Mouse (Mus musculus) embryonic facial prominence, embryonic 13.5 days (tissue): Measurements from ENCODE around the gene Carns1. TPM values are rescaled to one million over a fixed set of nuclear protein-coding genes. Genes with fewer than 3 reads are reported as not detected.

Source experiments
- ATAC-seq: fragments of 200-750 bp; cut with Nextera tagmentation; 2 replicates; pipeline ENCODE4 v1.8.0; 2017; ENCODE audit warnings: low read depth; ENCODE audit not compliant: insufficient number of reproducible peaks, insufficient read depth, low FRiP score, low TSS enrichment
- H3K27ac ChIP-seq: fragments of 300-500 bp; sonication (generic); 2 replicates; pipeline ENCODE4 v1.5.1; 2015; ENCODE audit warnings: moderate library complexity, mild to moderate bottlenecking, inconsistent platforms
- H3K27me3 ChIP-seq: fragments of 300-500 bp; sonication (generic); 2 replicates; pipeline ENCODE4 v1.6.1; 2015; ENCODE audit warnings: mild to moderate bottlenecking, inconsistent platforms
- H3K36me3 ChIP-seq: fragments of 300-500 bp; sonication (generic); 2 replicates; pipeline ENCODE4 v1.6.1; 2015; ENCODE audit warnings: mild to moderate bottlenecking, inconsistent platforms
- H3K4me1 ChIP-seq: fragments of 300-500 bp; sonication (generic); 2 replicates; pipeline ENCODE4 v1.6.1; 2015; ENCODE audit warnings: inconsistent platforms
- H3K4me2 ChIP-seq: fragments of 300-500 bp; sonication (generic); 2 replicates; pipeline ENCODE4 v1.6.1; 2015; ENCODE audit warnings: moderate library complexity, mild to moderate bottlenecking, inconsistent platforms
- H3K4me3 ChIP-seq: fragments of 300-500 bp; sonication (generic); 2 replicates; pipeline ENCODE4 v1.5.1; 2015; ENCODE audit warnings: mild to moderate bottlenecking, inconsistent platforms
- H3K9ac ChIP-seq: fragments of 300-500 bp; sonication (generic); 2 replicates; pipeline ENCODE4 v1.6.1; 2015; ENCODE audit warnings: mild to moderate bottlenecking, inconsistent platforms
- H3K9me3 ChIP-seq: fragments of 300-500 bp; sonication (generic); 2 replicates; pipeline ENCODE4 v1.6.1; 2016; ENCODE audit warnings: inconsistent platforms
- WGBS: fragments of 180-500 bp; shearing (Covaris S2); methylation state at CpG from one replicate; pipeline ENCODE4 v1.1.7; 2015; ENCODE audit warnings: mixed read lengths; 5-methylcytosine and 5-hydroxymethylcytosine counted together
- polyA plus RNA-seq: library from polyadenylated mRNA; unstranded; fragments of >200 nt; fragmentation: Nextera tagmentation; extraction: Ambion mirVana; gene quantifications from 2 replicates; pipeline ENCODE4 v1.2.1, GENCODE M21; 2015

Gene Carns1
- polyA plus RNA-seq, 1 experiment from 2014 or later, result 1.7 TPM

GRCm38 (mm10) chr19:4147782-4148490 is 27.3 kb downstream of the Carns1 start:
- no peak for ATAC-seq
- 35% methylated on average over 9 of the region's 9 CpGs for WGBS
- Histone ChIP-seq H3K4me2 (peak overlapping the region; percentile 89), H3K9ac (peak overlapping the region; percentile 89), H3K4me3 (peak overlapping the region; percentile 87), H3K27me3 (no peaks in the 10 kb centered on the region), H3K9me3 (no peaks in the 10 kb centered on the region), H3K4me1 (peaks cover 24% of the 10 kb centered on the region), H3K27ac (no peak overlapping the region; the same call in 1 of the 2 replicates), H3K36me3 (peaks cover 34% of the 10 kb centered on the region)

DNA sequence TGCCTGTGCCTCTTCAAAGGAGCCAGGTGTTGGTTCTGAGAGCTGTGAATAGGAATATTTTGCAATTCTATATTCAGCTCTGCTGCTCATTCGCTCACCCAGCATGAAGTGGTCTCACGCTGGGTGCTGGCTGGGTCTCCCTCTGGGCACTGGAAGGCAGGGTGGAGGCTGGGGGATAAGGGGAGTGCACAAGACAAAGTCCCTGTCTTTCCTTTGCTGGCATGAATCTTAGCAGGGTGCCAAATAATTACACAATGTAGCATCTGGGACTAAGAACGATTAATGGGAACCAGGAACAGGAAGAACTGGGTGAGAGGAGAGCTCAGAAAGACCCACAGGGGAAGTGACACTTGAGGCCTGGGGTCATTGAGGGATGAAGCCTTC is 28.3 kb downstream of the Carns1 start:
- 43% methylated on average over 3 of the region's 3 CpGs for WGBS
- Histone ChIP-seq H3K27ac (no peak overlapping the region), H3K27me3 (no peaks in the 10 kb centered on the region), H3K9ac (no peak overlapping the region), H3K9me3 (no peaks in the 10 kb centered on the region), H3K4me3 (no peak overlapping the region), H3K4me2 (no peak overlapping the region), H3K36me3 (peaks cover 24% of the 10 kb centered on the region), H3K4me1 (peaks cover 24% of the 10 kb centered on the region)
- no peak for ATAC-seq

DNA sequence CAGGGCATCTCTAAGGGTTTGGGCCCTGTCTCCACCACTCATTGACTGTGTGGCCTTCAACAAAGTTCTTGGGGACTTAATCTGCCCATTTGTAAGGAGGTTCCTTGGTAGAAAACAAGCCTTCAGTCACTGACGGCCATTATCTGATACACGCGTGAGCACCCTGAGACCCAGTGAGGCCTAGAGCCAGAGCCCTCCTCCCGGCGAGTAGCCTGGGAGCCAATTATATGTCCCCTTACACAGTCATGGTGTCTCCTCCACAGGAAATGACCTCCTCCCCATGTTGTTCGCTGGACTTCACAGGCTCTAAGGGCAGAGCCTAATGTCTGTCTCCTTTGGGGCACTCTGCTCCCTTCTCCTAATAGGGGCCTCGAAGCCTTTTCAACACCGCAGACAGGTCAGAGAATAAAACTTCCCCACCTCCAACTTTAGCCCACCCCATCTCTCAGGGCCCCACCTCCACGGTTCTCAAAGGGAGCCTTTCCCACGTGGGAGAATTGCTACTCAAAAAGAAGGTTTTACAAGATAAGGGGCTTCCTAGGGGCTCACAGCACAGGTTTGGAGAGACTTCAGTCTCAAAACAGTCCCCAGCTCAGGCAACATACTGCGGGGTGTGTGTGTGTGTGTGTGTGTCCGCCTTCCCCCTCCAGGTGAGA is 28.8 kb downstream of the Carns1 start:
- H3K9me3 ChIP-seq, result no peaks in the 10 kb centered on the region
- WGBS, result 61% methylated on average over 12 of the region's 12 CpGs
- ATAC-seq, result no peak
- H3K4me3 ChIP-seq, result no peak overlapping the region
- H3K4me1 ChIP-seq, result peaks cover 24% of the 10 kb centered on the region
- no peak overlapping the region for H3K4me2 ChIP-seq
- H3K27ac ChIP-seq, result no peak overlapping the region
- no peaks in the 10 kb centered on the region for H3K27me3 ChIP-seq
- peaks cover 21% of the 10 kb centered on the region for H3K36me3 ChIP-seq
- H3K9ac ChIP-seq, result no peak overlapping the region

DNA sequence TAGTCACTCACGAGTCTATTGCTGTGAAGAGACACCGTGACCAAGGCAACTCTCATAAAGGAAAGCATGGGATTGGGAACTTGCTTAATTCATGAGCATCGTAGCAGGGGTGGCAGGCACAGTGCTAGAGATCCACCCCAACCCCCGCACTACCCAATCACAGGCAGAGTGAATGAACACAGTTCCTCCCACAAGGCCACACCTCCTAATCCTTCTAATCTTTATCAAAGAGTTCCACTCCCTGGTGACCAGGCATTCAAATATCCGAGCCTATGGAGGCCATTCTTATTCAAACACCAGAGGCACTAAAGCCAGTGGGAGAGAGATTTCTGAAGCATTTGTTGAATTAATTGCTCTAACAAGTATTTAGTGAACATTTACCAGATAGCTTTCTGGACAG is 29.3 kb downstream of the Carns1 start:
- no peak for ATAC-seq

DNA sequence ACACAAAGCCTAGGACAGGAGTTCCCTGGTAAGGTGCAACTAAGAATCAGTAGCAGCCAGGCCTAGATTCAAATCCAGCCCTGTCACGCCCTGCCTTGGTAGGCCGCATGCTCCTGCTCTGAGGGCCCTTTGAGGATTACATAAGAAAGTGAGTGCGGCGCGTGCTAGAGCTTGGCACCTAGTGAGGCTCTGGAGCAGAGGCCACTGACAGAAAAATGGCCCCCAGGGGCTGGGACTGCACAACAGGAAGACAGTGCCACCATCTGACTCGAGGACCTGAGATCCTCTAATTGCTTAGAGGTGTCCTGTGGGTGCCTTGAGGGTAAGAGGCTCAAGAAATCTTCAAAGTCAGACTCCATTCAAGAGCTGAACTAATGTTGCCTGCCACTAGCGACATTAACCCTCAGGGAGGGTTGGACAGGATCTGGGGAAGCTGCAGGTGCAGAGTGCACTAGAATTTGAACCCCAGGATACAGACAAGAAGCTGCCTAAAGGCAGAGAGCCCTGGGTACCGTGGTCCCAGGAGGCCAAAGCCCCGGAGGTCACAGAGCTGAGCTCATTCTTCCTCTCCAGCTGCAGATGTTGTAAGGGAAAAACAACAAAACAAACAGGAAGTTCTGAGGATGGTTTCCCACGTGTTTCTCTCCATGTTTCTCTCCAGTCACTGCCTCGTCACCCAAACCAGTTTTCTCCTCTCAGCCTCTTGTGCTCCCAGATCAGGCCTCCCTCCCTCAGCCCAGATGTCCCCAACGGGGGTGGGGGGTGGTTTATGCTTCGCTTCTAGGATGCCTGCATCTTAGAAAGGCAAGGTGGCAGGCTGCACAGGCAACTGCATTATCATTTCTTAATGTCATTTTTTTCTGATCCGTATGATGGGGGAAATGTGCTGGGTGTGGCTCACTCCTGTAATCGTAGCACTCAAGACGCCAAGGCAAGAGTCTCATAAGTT is 30.5 kb downstream of the Carns1 start:
- Histone ChIP-seq H3K9ac (no peak overlapping the region), H3K36me3 (peaks cover 5% of the 10 kb centered on the region; the same call in 1 of the 2 replicates), H3K9me3 (no peaks in the 10 kb centered on the region), H3K4me1 (peaks cover 17% of the 10 kb centered on the region), H3K4me2 (no peak overlapping the region), H3K27ac (no peak overlapping the region), H3K4me3 (no peak overlapping the region), H3K27me3 (no peaks in the 10 kb centered on the region)
- WGBS, result 72% methylated on average over 16 of the region's 16 CpGs
- ATAC-seq, result no peak

More for the DNA sequence above, 29.3 kb downstream of the Carns1 start:
- peaks cover 16% of the 10 kb centered on the region for H3K36me3 ChIP-seq
- H3K27ac ChIP-seq, result no peak overlapping the region
- H3K4me3 ChIP-seq, result no peak overlapping the region
- H3K4me2 ChIP-seq, result no peak overlapping the region
- peaks cover 24% of the 10 kb centered on the region for H3K4me1 ChIP-seq
- no peak overlapping the region for H3K9ac ChIP-seq
- H3K27me3 ChIP-seq, result no peaks in the 10 kb centered on the region
- H3K9me3 ChIP-seq, result no peaks in the 10 kb centered on the region
- WGBS, result 89% methylated on average over 5 of the region's 5 CpGs

DNA sequence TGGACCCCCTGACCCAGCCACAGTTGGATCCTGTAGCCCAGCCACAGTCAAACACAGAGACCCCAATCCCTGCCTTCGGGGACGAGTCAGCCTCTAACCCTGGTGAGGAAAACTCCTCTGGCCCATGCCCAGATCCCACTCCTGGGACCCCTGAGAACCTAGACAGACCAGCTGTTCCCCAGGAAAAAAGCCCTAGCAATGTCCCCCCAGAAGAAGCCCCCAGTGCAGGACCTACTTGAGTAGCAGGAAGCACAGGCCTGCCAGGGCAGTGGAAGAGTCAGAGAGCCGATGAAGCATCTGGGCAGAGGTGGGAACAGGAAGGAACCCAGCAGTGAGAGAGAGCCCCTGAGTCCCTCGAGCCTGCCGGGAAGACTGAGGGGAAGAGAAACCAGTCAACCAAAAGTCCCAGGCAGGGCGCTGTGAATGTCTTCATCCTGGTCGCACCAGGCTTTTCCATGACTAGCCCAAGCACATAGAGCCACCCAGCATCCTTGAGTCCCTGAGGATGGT is 31.5 kb downstream of the Carns1 start, which contains the start of gene Cabp4:
Gene Cabp4, minus strand, starts transcription at position 275 of the 510 bp plus-strand sequence.
- no peak within 1 kb of the TSS for H3K4me2 ChIP-seq
- WGBS, result 85% methylated on average over 7 of the region's 7 CpGs
- no peaks in the 10 kb centered on the region for H3K27me3 ChIP-seq
- no peak within 1 kb of the TSS for H3K27ac ChIP-seq
- no peak within 1 kb of the TSS; the same call in 1 of the 2 replicates for H3K9ac ChIP-seq
- peaks cover 7% of the 10 kb centered on the region; the same call in 1 of the 2 replicates for H3K4me1 ChIP-seq
- H3K36me3 ChIP-seq, result no peaks in the 10 kb centered on the region
- ATAC-seq, result no peak
- no peaks in the 10 kb centered on the region for H3K9me3 ChIP-seq
- no peak within 1 kb of the TSS for H3K4me3 ChIP-seq

DNA sequence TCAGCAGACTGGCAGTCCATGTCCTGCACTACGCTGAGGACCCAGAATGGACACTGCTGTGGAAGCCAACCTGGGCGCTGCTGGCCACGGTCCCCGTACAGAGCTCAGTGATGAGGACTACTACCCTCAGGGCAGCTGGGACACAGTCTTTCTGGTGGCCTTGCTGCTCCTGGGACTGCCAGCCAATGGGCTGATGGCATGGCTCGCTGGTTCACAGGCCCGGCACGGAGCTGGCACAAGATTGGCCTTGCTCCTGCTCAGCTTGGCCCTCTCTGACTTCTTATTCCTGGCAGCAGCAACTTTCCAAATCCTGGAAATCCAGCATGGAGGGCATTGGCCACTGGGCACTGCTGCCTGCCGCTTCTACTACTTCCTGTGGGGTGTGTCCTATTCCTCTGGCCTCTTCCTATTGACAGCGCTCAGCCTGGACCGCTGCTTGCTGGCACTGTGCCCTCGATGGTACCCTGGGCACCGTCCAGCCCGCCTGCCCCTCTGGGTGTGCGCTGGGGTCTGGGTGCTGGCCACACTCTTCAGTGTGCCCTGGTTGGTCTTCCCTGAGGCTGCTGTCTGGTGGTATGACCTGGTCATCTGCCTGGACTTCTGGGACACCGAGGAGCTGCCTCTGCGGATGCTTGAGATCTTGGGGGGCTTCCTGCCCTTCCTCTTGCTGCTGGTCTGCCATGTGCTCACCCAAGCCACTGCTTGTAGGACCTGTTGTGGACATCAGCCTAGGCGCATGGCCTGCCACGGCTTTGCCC is 32.7 kb downstream of the Carns1 start:
- no peak overlapping the region for H3K27ac ChIP-seq
- H3K4me2 ChIP-seq, result no peak overlapping the region
- ATAC-seq, result no peak
- H3K4me1 ChIP-seq, result no peaks in the 10 kb centered on the region
- 88% methylated on average over 18 of the region's 18 CpGs for WGBS
- H3K27me3 ChIP-seq, result no peaks in the 10 kb centered on the region
- no peaks in the 10 kb centered on the region for H3K9me3 ChIP-seq
- H3K9ac ChIP-seq, result no peak overlapping the region
- H3K4me3 ChIP-seq, result no peak overlapping the region
- H3K36me3 ChIP-seq, result no peaks in the 10 kb centered on the region

DNA sequence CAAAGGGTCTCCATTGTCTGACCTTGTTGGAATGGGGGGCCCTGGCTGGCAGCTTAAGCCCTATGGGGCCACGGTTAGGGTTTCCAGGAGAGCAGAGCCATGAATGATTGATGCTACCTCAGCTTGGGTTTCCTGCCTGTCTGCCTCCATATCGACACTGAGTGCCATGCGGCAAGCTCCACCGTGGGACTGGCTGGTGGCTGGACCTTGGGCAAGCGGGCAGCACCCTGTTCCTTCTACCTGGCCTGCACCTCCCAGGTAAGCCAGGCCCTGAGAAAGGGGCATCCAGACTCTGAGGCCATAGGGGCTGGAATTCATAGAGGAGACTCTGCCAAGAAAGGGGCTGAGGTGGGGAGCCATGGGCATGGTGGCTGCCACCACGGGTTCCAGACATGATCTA is 35.1 kb downstream of the Carns1 start:
- Histone ChIP-seq H3K27me3 (no peaks in the 10 kb centered on the region), H3K9me3 (no peaks in the 10 kb centered on the region), H3K4me1 (no peaks in the 10 kb centered on the region), H3K27ac (no peak overlapping the region), H3K36me3 (no peaks in the 10 kb centered on the region), H3K4me3 (no peak overlapping the region), H3K4me2 (no peak overlapping the region), H3K9ac (no peak overlapping the region)
- WGBS, result 85% methylated on average over 6 of the region's 6 CpGs
- no peak for ATAC-seq

DNA sequence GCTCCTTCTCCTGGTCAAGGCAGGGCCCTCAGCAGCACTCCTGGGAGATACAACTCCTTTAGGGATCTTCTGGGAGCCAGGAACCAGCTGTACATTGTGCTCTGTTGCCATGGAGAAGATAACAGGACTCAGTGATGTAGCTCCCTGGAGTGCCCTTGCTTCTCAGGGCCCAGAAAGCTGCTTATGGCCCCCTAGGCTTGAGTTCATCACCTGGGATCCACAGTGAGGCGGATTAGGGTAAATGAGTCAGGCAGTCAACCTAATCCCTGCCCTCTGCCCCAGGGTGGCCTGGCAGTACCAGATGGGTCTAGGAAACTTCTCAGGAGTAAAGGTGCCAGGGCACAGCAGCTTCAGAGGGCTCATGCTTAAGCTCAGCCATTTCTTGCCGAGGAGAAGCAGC is 35.8 kb downstream of the Carns1 start, which contains the start of gene Gpr152:
Gene Gpr152, plus strand, starts transcription at position 342 of the 400 bp plus-strand sequence.
- Histone ChIP-seq H3K27me3 (no peaks in the 10 kb centered on the region), H3K9ac (no peak within 1 kb of the TSS), H3K27ac (no peak within 1 kb of the TSS), H3K4me3 (no peak within 1 kb of the TSS), H3K4me2 (no peak within 1 kb of the TSS), H3K9me3 (no peaks in the 10 kb centered on the region), H3K36me3 (no peaks in the 10 kb centered on the region), H3K4me1 (no peaks in the 10 kb centered on the region)
- ATAC-seq, result no peak
- WGBS, result 82% methylated on average over 2 of the region's 2 CpGs

- Histone ChIP-seq H3K27me3 (no peaks in the 10 kb centered on the region), H3K9me3 (no peaks in the 10 kb centered on the region), H3K36me3 (peaks cover 4% of the 10 kb centered on the region), H3K4me1 (no peaks in the 10 kb centered on the region), H3K27ac (no peak overlapping the region), H3K4me2 (no peak overlapping the region), H3K4me3 (no peak overlapping the region), H3K9ac (no peak overlapping the region)
- ATAC-seq, result no peak
- WGBS, result 84% methylated on average over 5 of the region's 5 CpGs
These were observed 37.4 kb downstream of the Carns1 start for GRCm38 (mm10) chr19:4137913-4138312.

DNA sequence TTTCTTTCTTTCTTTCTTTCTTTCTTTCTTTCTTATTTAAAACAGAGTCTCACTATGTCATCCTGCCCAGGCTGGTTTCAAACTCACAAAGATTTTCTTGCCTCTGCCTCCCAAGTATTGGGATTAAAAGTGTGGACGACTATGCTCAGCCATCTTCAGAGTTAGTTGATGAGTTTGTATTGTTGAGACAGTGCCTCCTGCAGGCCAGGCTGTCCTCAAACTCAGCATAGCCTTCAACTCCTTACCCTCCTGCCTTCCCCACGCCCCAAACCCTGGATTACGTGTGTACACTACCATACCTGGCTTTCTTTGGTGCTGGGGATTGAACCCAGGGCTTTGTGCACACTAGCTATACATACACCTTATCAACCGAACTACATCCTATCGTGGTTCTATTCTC is 38.8 kb downstream of the Carns1 start:
- H3K27me3 ChIP-seq, result no peaks in the 10 kb centered on the region
- 71% methylated on average over 5 of the region's 5 CpGs for WGBS
- no peak overlapping the region for H3K9ac ChIP-seq
- no peaks in the 10 kb centered on the region for H3K4me1 ChIP-seq
- no peak overlapping the region for H3K4me2 ChIP-seq
- no peak overlapping the region for H3K4me3 ChIP-seq
- H3K27ac ChIP-seq, result no peak overlapping the region
- no peak for ATAC-seq
- no peaks in the 10 kb centered on the region for H3K9me3 ChIP-seq
- peaks cover 19% of the 10 kb centered on the region for H3K36me3 ChIP-seq
